Mouse (Mus musculus) neural tube, embryonic 11.5 days (tissue): Measurements from ENCODE around the gene Ifngr2. TPM values are rescaled to one million over a fixed set of nuclear protein-coding genes. Genes with fewer than 3 reads are reported as not detected.
A peak's percentile ranks its signal among the peaks of the same experiment; 100 is the strongest.

Experiments
- ATAC-seq: fragments of 200-750 bp; cut with Nextera tagmentation; 2 replicates; pipeline ENCODE4 v1.8.0; 2017; ENCODE audit warnings: moderate number of reproducible peaks, mild to moderate bottlenecking, moderate TSS enrichment, moderate library complexity; ENCODE audit not compliant: insufficient read depth, low FRiP score, low TSS enrichment
- DNase-seq: peaks from one replicate; pipeline ENCODE4 v3.0.0-alpha.2; 2015; ENCODE audit warnings: low spot score
- H3K27ac ChIP-seq: fragments of 300-500 bp; sonication (generic); 2 replicates; pipeline ENCODE4 v1.5.1; 2014; ENCODE audit warnings: low read depth, mild to moderate bottlenecking, low read length
- H3K27me3 ChIP-seq: fragments of 300-500 bp; sonication (generic); 2 replicates; pipeline ENCODE4 v1.6.1; 2014; ENCODE audit warnings: mild to moderate bottlenecking, low read length, mixed read lengths; ENCODE audit not compliant: control insufficient read depth, insufficient read depth
- H3K36me3 ChIP-seq: fragments of 300-500 bp; sonication (generic); 2 replicates; pipeline ENCODE4 v1.6.1; 2014; ENCODE audit warnings: mild to moderate bottlenecking, low read length, moderate library complexity, mixed read lengths; ENCODE audit not compliant: control insufficient read depth, insufficient read depth
- H3K4me1 ChIP-seq: fragments of 300-500 bp; sonication (generic); 2 replicates; pipeline ENCODE4 v1.6.1; 2014; ENCODE audit warnings: low read length, mixed read lengths; ENCODE audit not compliant: control insufficient read depth, insufficient read depth
- H3K4me2 ChIP-seq: fragments of 300-500 bp; sonication (generic); 2 replicates; pipeline ENCODE4 v1.6.1; 2014; ENCODE audit warnings: low read depth, mild to moderate bottlenecking, moderate library complexity
- H3K4me3 ChIP-seq: fragments of 300-500 bp; sonication (generic); 2 replicates; pipeline ENCODE4 v1.5.1; 2014; ENCODE audit warnings: low read depth, low read length
- H3K9ac ChIP-seq: fragments of 300-500 bp; sonication (generic); 2 replicates; pipeline ENCODE4 v1.6.1; 2014; ENCODE audit warnings: mild to moderate bottlenecking, low read length
- H3K9me3 ChIP-seq: fragments of 300-500 bp; sonication (generic); 2 replicates; pipeline ENCODE4 v1.6.1; 2016; ENCODE audit warnings: low read length; ENCODE audit not compliant: control insufficient read depth
- WGBS: fragments of 180-500 bp; shearing (Covaris S2); extraction: QIAGEN DNeasy Blood & Tissue Kit; methylation state at CpG from one replicate; pipeline ENCODE4 v1.1.7; 2014; 5-methylcytosine and 5-hydroxymethylcytosine counted together
- polyA plus RNA-seq: library from polyadenylated mRNA; unstranded; fragments of >200 nt; fragmentation: Nextera tagmentation; extraction: Ambion mirVana; gene quantifications from 2 replicates; pipeline ENCODE4 v1.2.1, GENCODE M21; 2014

The Ifngr2 gene
- polyA plus RNA-seq, 1 experiment from 2014 or later: 40.8 TPM

DNA sequence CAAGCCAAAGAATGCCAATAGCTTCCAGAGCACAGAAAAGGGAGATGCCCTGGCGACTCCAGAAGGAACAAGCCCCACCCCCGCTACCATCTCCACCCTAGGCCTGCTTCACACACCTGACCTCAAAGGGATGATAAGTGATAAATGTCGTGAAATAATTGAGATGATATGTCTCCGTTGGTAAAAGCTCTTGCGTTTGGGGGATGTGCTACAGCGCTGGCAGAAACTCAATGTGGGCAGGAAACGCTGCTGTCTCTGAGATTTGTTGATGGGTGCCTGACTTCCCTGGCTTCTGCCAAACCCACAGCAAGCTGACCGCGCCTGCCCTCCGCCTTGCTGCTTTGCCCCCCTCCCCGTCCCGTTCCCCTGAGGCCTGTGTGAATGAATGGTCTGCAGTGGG, 6.8 kb downstream of the Ifngr2 start:
- H3K27ac ChIP-seq: no peak overlapping the region
- DNase-seq (no peak), ATAC-seq (no peak)
- peaks cover 10% of the 10 kb centered on the region for H3K4me1 ChIP-seq
- H3K9ac ChIP-seq: no peak overlapping the region
- H3K4me2 ChIP-seq: no peak overlapping the region
- 67% methylated on average over 12 of the region's 12 CpGs for WGBS
- no peaks in the 10 kb centered on the region for H3K36me3 ChIP-seq
- H3K9me3 ChIP-seq: no peaks in the 10 kb centered on the region
- H3K4me3 ChIP-seq: no peak overlapping the region
- no peaks in the 10 kb centered on the region for H3K27me3 ChIP-seq

GRCm38 (mm10) chr16:91555017-91555605, 8.2 kb downstream of the Ifngr2 start:
- 81% methylated on average over 8 of the region's 8 CpGs for WGBS
- no peaks in the 10 kb centered on the region for H3K27me3 ChIP-seq
- H3K4me2 ChIP-seq: no peak overlapping the region

GRCm38 (mm10) chr16:91556659-91557058, 9.8 kb downstream of the Ifngr2 start:
- ATAC-seq: no peak
- 71% methylated on average over 15 of the region's 15 CpGs for WGBS
- H3K27ac ChIP-seq: no peak overlapping the region
- H3K36me3 ChIP-seq: no peaks in the 10 kb centered on the region; the same call in 1 of the 2 replicates
- H3K9ac ChIP-seq: no peak overlapping the region
- H3K4me3 ChIP-seq: no peak overlapping the region
- no peaks in the 10 kb centered on the region for H3K9me3 ChIP-seq
- peaks cover 6% of the 10 kb centered on the region; the same call in 1 of the 2 replicates for H3K4me1 ChIP-seq
- no peak for DNase-seq
- H3K27me3 ChIP-seq: no peaks in the 10 kb centered on the region
- H3K4me2 ChIP-seq: no peak overlapping the region

More at GRCm38 (mm10) chr16:91555017-91555605, 8.2 kb downstream of the Ifngr2 start:
- H3K9me3 ChIP-seq: no peaks in the 10 kb centered on the region
- no peak overlapping the region for H3K27ac ChIP-seq
- ATAC-seq (no peak), DNase-seq (no peak)
- H3K4me1 ChIP-seq: peaks cover 6% of the 10 kb centered on the region; the same call in 1 of the 2 replicates
- H3K36me3 ChIP-seq: no peaks in the 10 kb centered on the region
- H3K9ac ChIP-seq: no peak overlapping the region
- H3K4me3 ChIP-seq: no peak overlapping the region

GRCm38 (mm10) chr16:91557214-91557613, 10.3 kb downstream of the Ifngr2 start:
- no peaks in the 10 kb centered on the region for H3K27me3 ChIP-seq
- no peak overlapping the region for H3K4me3 ChIP-seq
- no peak overlapping the region for H3K4me2 ChIP-seq
- H3K27ac ChIP-seq: no peak overlapping the region
- 64% methylated on average over 7 of the region's 7 CpGs for WGBS
- H3K4me1 ChIP-seq: peaks cover 6% of the 10 kb centered on the region; the same call in 1 of the 2 replicates
- H3K9ac ChIP-seq: no peak overlapping the region
- H3K9me3 ChIP-seq: no peaks in the 10 kb centered on the region
- DNase-seq (no peak), ATAC-seq (no peak)
- H3K36me3 ChIP-seq: no peaks in the 10 kb centered on the region; the same call in 1 of the 2 replicates

- no peaks in the 10 kb centered on the region for H3K9me3 ChIP-seq
- H3K4me3 ChIP-seq: no peak overlapping the region
- no peak overlapping the region for H3K9ac ChIP-seq
- no peak overlapping the region for H3K27ac ChIP-seq
- H3K36me3 ChIP-seq: no peaks in the 10 kb centered on the region; the same call in 1 of the 2 replicates
- H3K4me1 ChIP-seq: peaks cover 6% of the 10 kb centered on the region; the same call in 1 of the 2 replicates
- DNase-seq (no peak), ATAC-seq (no peak)
- H3K27me3 ChIP-seq: no peaks in the 10 kb centered on the region
- H3K4me2 ChIP-seq: no peak overlapping the region
- 93% methylated on average over 15 of the region's 15 CpGs for WGBS
Observed at GRCm38 (mm10) chr16:91557693-91558092, 10.8 kb downstream of the Ifngr2 start.

- Histone ChIP-seq H3K27ac (no peak overlapping the region), H3K4me1 (no peaks in the 10 kb centered on the region), H3K27me3 (no peaks in the 10 kb centered on the region), H3K9ac (no peak overlapping the region), H3K36me3 (peaks cover 2% of the 10 kb centered on the region), H3K4me2 (no peak overlapping the region), H3K9me3 (no peaks in the 10 kb centered on the region), H3K4me3 (no peak overlapping the region)
- peak; percentile 56 for DNase-seq
- ATAC-seq: peak; percentile 63; the same call in 1 of the 2 replicates
- 56% methylated on average over 9 of the region's 9 CpGs for WGBS
Observed at GRCm38 (mm10) chr16:91561099-91561498, 14.2 kb downstream of the Ifngr2 start.

- no peak for ATAC-seq
Observed at GRCm38 (mm10) chr16:91561541-91562457, 14.9 kb downstream of the Ifngr2 start.

DNA sequence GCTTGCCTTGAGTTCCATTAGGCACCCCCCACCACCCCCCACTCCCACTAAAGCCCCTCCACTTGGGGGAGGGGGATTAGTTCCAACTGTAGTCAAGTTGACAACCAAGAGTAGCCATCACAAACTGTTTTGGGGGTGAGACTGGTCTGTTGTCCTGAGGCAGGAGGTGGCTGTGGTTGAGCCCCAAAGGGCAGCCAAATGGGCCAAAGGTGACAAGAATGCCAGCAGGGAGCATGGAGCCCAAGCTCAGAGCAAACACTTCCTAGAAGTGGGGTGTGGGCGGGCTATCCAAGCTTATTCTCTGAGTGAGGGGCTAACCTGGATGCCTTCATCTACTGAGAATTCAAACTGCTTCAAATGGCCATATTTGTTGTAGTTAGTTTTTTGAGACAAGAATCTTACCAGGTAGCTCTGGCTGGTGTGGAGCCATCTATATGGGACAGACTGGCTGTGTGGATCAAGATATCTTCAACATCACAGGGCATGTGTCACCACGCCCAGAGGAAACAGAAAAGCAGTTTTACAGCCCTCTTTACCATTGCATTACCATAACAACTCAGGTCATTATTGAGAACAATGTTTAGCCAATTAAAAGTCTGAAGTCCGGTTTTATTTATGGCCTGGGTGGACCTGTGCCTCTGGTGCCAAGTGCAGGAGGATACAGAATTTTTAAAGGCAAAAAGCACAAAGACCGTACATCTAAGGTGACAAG, 17.9 kb downstream of the Ifngr2 start:
- Histone ChIP-seq H3K27ac (no peak overlapping the region), H3K36me3 (peaks cover 2% of the 10 kb centered on the region), H3K9ac (no peak overlapping the region), H3K4me1 (no peaks in the 10 kb centered on the region), H3K4me2 (no peak overlapping the region), H3K4me3 (no peak overlapping the region), H3K27me3 (no peaks in the 10 kb centered on the region), H3K9me3 (no peaks in the 10 kb centered on the region)
- no peak for ATAC-seq
- WGBS: 53% methylated on average over 4 of the region's 4 CpGs
- no peak for DNase-seq

More at GRCm38 (mm10) chr16:91561541-91562457, 14.9 kb downstream of the Ifngr2 start:
- Histone ChIP-seq H3K27ac (no peak overlapping the region), H3K27me3 (no peaks in the 10 kb centered on the region), H3K9me3 (no peaks in the 10 kb centered on the region), H3K4me1 (no peaks in the 10 kb centered on the region), H3K9ac (no peak overlapping the region), H3K4me2 (no peak overlapping the region), H3K4me3 (no peak overlapping the region), H3K36me3 (peaks cover 2% of the 10 kb centered on the region)
- WGBS: 73% methylated on average over 38 of the region's 38 CpGs
- DNase-seq: no peak
